Mouse (Mus musculus): ENCODE measurements around the gene Tnfrsf14.
A peak's percentile ranks its signal among the peaks of the same experiment; 100 is the strongest.

Tnfrsf14 gene

GRCm38 (mm10) chr4:154877864-154878548, 50.4 kb downstream of the Tnfrsf14 start:
- peak; percentile 95 to 96 for DNase-seq

DNA sequence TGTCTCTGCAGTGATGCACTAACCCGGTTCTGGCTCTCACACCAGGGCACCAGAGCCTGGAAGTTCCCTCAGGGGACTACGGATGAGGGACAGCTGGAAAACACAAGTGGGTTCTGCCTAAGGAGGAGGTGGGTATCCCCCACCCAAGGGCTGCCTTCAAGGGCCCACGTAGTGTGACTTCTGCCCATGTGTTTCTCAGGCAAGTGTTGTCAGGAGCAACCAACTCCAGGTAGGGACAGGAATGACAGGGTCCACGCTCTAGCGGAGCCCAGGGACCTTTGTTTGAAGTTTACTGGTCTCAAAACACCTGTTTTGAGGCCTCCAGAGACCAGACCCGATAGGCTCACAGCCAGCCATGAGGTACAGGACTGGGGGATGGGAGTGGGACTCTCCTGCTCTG, 55.2 kb downstream of the Tnfrsf14 start:
- DNase-seq: no peak

Data from kidney, postnatal 25 days (tissue).